Mouse (Mus musculus) forebrain, embryonic 11.5 days (tissue): ENCODE results near the gene Hemgn. TPM values are rescaled to one million over a fixed set of nuclear protein-coding genes. Genes with fewer than 3 reads are reported as not detected.

Experiments used
- ATAC-seq: fragments of 200-750 bp; cut with Nextera tagmentation; replicated peaks from 2 replicates; pipeline ENCODE4 v1.8.0; 2017; ENCODE audit warnings: moderate TSS enrichment; ENCODE audit not compliant: low FRiP score
- DNase-seq: peaks from one replicate; pipeline ENCODE4 v3.0.0-alpha.2; 2017; ENCODE audit warnings: low spot score
- H3K27ac ChIP-seq: fragments of 300-500 bp; sonication (generic); 2 replicates; pipeline ENCODE4 v1.5.1; 2014; ENCODE audit warnings: low read depth, low read length
- H3K27me3 ChIP-seq: fragments of 300-500 bp; sonication (generic); 2 replicates; pipeline ENCODE4 v1.6.1; 2014; ENCODE audit warnings: mild to moderate bottlenecking, low read length, mixed read lengths; ENCODE audit not compliant: control insufficient read depth, insufficient read depth
- H3K36me3 ChIP-seq: fragments of 300-500 bp; sonication (generic); 2 replicates; pipeline ENCODE4 v1.6.1; 2014; ENCODE audit warnings: mild to moderate bottlenecking, low read length, moderate library complexity, mixed read lengths; ENCODE audit not compliant: control insufficient read depth, insufficient read depth
- H3K4me1 ChIP-seq: fragments of 300-500 bp; sonication (generic); replicated peaks from 2 replicates; pipeline ENCODE4 v1.6.1; 2014; ENCODE audit warnings: low read length, mixed read lengths; ENCODE audit not compliant: control insufficient read depth, insufficient read depth
- H3K4me2 ChIP-seq: fragments of 300-500 bp; sonication (generic); 2 replicates; pipeline ENCODE4 v1.6.1; 2014; ENCODE audit warnings: low read depth, mild to moderate bottlenecking, low read length, moderate library complexity, mixed read lengths; ENCODE audit not compliant: severe bottlenecking
- H3K4me3 ChIP-seq: fragments of 300-500 bp; sonication (generic); 2 replicates; pipeline ENCODE4 v1.5.1; 2014; ENCODE audit warnings: low read depth, low read length
- H3K9ac ChIP-seq: fragments of 300-500 bp; sonication (generic); 2 replicates; pipeline ENCODE4 v1.6.1; 2014; ENCODE audit warnings: low read length
- H3K9me3 ChIP-seq: fragments of 300-500 bp; sonication (generic); 2 replicates; pipeline ENCODE4 v1.6.1; 2016; ENCODE audit warnings: low read length, mixed read lengths; ENCODE audit not compliant: control insufficient read depth
- WGBS: fragments of 180-500 bp; shearing (Covaris S2); extraction: QIAGEN DNeasy Blood & Tissue Kit; methylation state at CpG from one replicate; pipeline ENCODE4 v1.1.7; 2014; 5-methylcytosine and 5-hydroxymethylcytosine counted together
- polyA plus RNA-seq: library from polyadenylated mRNA; unstranded; fragments of >200 nt; fragmentation: Nextera tagmentation; extraction: Ambion mirVana; gene quantifications from 2 replicates; pipeline ENCODE4 v1.2.1, GENCODE M21; 2014

The Hemgn gene
- polyA plus RNA-seq, 1 experiment from 2014 or later, result 21.0 TPM

DNA sequence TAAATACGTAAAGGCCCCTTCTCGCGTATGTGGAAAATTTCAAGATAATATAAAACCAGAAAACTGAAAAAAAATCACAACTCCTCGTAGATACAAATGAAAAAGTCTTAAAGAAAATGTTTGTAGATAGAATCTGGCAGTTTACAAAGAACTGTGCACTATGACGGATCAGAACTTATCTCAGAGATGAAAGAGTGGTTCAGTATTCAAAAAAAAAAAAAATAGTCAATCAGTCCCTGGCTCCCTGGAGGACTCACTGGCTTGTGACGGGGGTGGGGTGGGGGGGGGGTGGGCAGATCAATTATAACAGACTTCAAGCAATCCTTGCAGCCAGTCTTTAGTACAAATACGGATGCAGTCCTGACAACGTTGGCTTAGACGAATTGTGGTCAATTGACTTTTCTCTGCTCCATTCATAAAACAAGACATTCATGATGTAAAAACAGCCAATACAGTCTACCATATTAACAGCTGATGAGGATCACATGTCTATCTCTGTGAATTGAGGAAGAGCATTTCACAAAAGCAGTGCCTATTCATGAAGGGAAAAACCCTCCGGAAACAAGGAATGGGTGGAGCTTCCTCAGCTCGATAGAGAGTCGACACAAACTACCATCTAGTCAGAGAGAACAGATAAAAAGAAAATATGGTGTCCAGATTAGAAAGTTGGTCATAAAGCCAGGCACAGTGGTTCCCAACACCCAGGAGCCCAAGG lies 53.6 kb downstream of the Hemgn start:
- DNase-seq (peak; percentile 22), ATAC-seq (no peak)
- WGBS, result 80% methylated on average over 12 of the region's 12 CpGs

DNA sequence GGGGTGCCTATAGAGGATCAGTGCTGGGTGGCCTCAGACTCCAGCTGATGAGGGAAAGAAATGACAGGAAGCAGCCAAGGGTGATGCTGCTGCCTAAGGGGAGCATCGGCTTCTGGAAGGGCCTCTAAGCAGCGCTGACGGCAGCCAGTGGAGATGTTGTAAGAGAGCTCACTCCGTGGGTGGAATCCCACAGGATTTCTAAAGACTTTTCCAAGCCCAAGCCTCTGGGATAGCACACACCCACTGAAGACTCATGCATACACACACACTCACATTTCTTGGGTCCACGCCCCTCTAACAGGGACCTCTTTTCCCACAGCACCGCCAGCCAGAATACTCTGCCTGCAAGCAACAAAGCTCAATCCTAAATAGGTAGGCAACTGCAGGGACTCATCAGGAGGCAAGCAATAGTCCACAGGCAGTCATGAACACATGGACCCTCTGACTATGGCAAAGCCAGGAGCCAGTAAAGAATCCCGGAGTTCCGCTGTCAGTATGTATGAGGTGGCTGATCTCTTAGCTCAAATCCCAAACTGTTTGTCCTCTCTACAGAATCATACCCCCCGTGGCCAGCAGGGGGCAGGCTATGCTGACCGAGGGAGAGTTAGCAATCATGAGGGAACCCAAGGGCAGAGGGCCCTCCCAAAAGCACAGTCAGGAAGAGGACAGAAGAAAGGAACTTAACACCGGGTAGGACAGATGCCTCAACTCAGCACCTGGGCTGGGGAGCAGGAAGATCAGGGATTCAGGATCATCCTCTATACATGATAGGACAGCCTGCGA lies 56.8 kb downstream of the Hemgn start:
- ATAC-seq (no peak), DNase-seq (peak; percentile 88)
- Histone ChIP-seq H3K4me2 (no peak overlapping the region), H3K4me1 (peaks cover 4% of the 10 kb centered on the region; the same call in 1 of the 2 replicates), H3K9me3 (no peaks in the 10 kb centered on the region), H3K9ac (no peak overlapping the region), H3K27me3 (peaks cover 13% of the 10 kb centered on the region; the same call in 1 of the 2 replicates), H3K4me3 (no peak overlapping the region), H3K27ac (no peak overlapping the region), H3K36me3 (no peaks in the 10 kb centered on the region)
- WGBS, result 47% methylated on average over 12 of the region's 12 CpGs

More for the DNA sequence above, 53.6 kb downstream of the Hemgn start:
- Histone ChIP-seq H3K4me1 (no peaks in the 10 kb centered on the region), H3K27ac (no peak overlapping the region), H3K4me2 (no peak overlapping the region), H3K9ac (no peak overlapping the region), H3K9me3 (no peaks in the 10 kb centered on the region), H3K36me3 (no peaks in the 10 kb centered on the region), H3K4me3 (no peak overlapping the region), H3K27me3 (peaks cover 3% of the 10 kb centered on the region; the same call in 1 of the 2 replicates)

DNA sequence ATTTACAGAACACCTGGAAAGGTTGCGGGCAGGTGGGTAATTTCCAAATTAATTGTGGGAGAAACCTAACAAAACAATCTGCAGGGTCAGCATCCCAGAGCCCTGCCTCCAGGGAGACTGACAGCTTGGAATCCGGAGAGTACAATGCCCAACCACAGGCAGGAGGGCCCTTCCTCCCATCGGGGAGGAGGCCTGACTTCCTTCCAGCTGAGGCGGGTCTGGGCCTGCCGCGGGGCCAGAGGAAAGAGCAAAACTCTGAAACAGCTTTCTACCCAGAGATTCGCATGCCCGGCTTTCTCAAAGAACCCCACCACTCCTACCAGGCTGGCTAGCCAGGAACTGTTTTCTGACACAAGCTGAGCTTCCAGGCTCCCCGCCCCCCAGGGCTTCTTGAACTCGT lies 60.3 kb downstream of the Hemgn start:
- WGBS, result 8% methylated on average over 10 of the region's 10 CpGs
- Histone ChIP-seq H3K9ac (no peak overlapping the region), H3K27me3 (peaks cover 42% of the 10 kb centered on the region), H3K4me3 (no peak overlapping the region), H3K4me1 (peaks cover 4% of the 10 kb centered on the region; the same call in 1 of the 2 replicates), H3K9me3 (no peaks in the 10 kb centered on the region), H3K36me3 (no peaks in the 10 kb centered on the region), H3K4me2 (no peak overlapping the region), H3K27ac (no peak overlapping the region)
- ATAC-seq, result no peak
- no peak for DNase-seq

DNA sequence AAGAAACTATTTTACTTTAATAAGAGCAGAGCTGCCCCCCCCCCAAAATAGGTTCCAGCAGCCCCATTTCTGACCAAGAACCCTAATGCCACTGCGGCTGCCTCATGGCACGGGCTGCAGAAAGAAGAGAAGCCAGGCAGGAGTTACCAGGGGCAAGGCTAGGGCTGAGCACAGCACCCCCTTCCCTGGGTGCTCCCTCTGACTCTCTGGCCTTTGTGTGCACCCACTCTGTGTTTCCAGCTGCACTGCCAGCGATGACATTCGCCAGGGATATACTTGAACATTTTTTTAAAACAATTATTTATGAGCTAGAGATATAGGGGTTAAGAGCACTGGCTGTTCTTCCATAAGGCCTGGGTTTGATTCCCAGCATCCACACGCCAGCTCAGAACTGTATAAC lies 63.8 kb downstream of the Hemgn start:
- no peaks in the 10 kb centered on the region for H3K36me3 ChIP-seq

DNA sequence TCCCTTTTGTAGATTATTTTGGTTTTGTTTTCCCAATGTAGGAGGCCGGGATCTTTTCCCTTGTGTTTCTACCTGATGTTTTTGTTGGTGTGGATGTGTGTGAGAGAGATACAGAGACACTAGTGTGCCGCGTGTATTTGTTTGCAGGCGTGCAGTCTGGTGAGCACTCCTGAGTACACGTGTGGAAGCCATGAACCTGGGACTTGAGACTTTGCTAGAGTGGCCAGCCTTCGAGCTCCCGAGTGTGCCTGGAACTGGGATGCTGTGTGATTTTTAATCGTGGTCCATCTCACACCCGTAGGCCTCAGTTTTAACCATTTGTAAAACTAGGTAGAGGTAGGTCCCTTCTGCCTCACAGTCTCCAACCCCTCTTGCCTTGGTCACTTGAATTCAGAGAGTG lies 64.4 kb downstream of the Hemgn start:
- no peaks in the 10 kb centered on the region for H3K9me3 ChIP-seq
- H3K9ac ChIP-seq, result no peak overlapping the region
- no peak for ATAC-seq
- peaks cover 76% of the 10 kb centered on the region for H3K27me3 ChIP-seq
- peak; percentile 51 for DNase-seq
- 17% methylated on average over 9 of the region's 9 CpGs for WGBS
- no peaks in the 10 kb centered on the region for H3K36me3 ChIP-seq
- H3K27ac ChIP-seq, result no peak overlapping the region
- H3K4me2 ChIP-seq, result no peak overlapping the region
- no peak overlapping the region for H3K4me3 ChIP-seq
- H3K4me1 ChIP-seq, result peaks cover 6% of the 10 kb centered on the region; the same call in 1 of the 2 replicates

More for the DNA sequence above, 63.8 kb downstream of the Hemgn start:
- ATAC-seq (no peak), DNase-seq (peak; percentile 43)
- WGBS, result 45% methylated on average over 5 of the region's 5 CpGs
- H3K4me3 ChIP-seq, result no peak overlapping the region
- peaks cover 71% of the 10 kb centered on the region for H3K27me3 ChIP-seq
- H3K4me2 ChIP-seq, result no peak overlapping the region
- H3K27ac ChIP-seq, result no peak overlapping the region
- no peak overlapping the region for H3K9ac ChIP-seq
- H3K9me3 ChIP-seq, result no peaks in the 10 kb centered on the region
- H3K4me1 ChIP-seq, result peaks cover 6% of the 10 kb centered on the region; the same call in 1 of the 2 replicates

DNA sequence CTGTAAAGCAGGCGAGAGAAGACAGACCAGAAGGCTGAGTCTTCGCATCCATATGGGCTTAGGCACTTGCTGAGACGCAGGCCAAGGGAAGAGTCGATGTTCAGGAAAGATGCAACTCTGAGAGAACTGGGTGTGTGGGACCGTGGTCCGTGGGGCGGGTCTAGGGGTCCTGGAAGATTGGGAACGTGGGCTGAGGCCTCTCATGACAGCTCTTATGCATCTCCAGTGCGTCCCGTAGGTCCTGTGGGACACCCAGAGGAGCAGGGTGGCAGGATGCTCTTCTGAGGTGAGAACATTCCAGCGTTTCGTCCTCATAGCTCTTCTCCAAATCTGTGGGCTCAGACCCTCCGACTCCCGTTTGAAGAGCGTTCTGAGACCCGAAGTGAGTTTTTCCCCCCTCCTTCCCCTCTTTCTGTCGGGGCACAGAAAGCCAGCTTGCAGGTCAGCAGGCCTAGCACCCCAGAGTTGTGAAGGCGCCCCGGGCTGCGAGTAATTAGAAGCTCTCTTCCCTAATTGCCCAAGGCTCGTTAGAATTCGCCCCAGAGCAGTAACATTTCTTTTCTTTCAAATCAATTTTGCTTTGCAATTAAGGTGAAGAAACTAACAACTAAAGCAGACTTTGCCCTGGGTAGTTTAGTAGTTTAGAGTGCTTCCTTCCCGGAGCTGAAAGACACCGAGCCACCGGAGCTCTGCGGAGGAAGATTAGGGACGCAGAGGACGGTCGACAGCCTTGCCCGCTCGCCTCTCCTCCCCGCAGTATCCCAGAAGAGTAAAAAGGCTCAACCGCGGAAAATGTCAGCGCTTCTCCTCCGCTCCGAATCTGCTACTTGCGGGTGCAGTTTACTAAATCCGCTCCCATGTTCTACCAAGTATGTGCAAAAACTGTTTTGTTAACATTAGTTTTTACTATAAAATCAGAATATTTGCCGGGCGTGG lies 65.5 kb downstream of the Hemgn start:
- Histone ChIP-seq H3K4me2 (no peak overlapping the region), H3K9me3 (no peaks in the 10 kb centered on the region), H3K4me3 (no peak overlapping the region), H3K27me3 (peaks cover 79% of the 10 kb centered on the region), H3K4me1 (0 out of 2 replicates have a peak, but pooled peaks cover 2% of the 10 kb centered on the region), H3K27ac (no peak overlapping the region), H3K36me3 (no peaks in the 10 kb centered on the region), H3K9ac (no peak overlapping the region)
- DNase-seq, result peak; percentile 55
- no peak for ATAC-seq
- 1% methylated on average over 41 of the region's 41 CpGs for WGBS

DNA sequence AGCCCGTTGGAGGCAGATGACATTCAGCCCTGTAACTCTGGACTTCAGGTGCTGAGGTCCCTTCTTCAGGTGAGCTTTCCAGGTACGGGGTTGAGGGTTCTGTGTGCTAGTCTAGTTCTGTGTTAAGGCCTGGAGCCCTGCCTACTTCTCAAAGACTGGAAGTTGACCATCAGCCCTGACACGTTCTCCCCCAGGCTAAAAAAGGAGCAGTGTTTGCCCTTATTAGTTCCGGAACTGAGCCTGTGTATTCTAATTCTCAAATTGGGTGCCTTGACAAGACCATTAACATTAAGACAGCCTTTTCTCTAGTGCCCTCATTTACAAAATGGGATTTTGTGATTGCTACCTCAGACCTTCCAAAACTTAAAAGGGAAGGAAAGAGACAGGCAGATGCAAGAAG lies 66.2 kb downstream of the Hemgn start:
- H3K4me1 ChIP-seq, result 0 out of 2 replicates have a peak, but pooled peaks cover 2% of the 10 kb centered on the region
- DNase-seq (peak; percentile 43), ATAC-seq (no peak)
- H3K4me2 ChIP-seq, result no peak overlapping the region
- no peaks in the 10 kb centered on the region for H3K36me3 ChIP-seq
- H3K4me3 ChIP-seq, result no peak overlapping the region
- no peak overlapping the region for H3K27ac ChIP-seq
- peaks cover 84% of the 10 kb centered on the region for H3K27me3 ChIP-seq
- H3K9ac ChIP-seq, result no peak overlapping the region
- WGBS, result 11% methylated on average over 4 of the region's 4 CpGs
- H3K9me3 ChIP-seq, result no peaks in the 10 kb centered on the region

DNA sequence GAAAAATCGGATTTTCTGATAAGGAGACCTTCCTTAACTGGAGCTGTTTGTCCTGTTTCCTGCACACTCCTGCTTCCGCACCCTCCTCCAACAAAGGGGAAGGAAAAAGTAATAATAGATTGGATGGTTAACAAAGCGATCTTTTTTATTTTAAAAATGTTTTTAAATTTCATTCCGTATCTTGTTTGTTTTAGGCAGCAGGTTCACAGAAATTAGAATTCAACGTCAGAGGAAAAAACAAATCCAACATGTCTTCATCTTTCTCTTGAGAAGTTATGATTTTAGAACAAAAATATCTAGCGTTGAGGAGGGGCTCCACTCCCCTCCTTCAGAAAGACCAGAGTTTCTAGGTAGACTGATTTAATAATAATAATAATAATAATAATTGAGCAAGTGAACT lies 67.1 kb downstream of the Hemgn start:
- Histone ChIP-seq H3K27ac (no peak overlapping the region), H3K36me3 (no peaks in the 10 kb centered on the region), H3K4me3 (no peak overlapping the region), H3K27me3 (peaks cover 94% of the 10 kb centered on the region), H3K4me1 (0 out of 2 replicates have a peak, but pooled peaks cover 2% of the 10 kb centered on the region), H3K4me2 (no peak overlapping the region), H3K9me3 (no peaks in the 10 kb centered on the region), H3K9ac (no peak overlapping the region)
- DNase-seq (peak; percentile 22), ATAC-seq (no peak)
- WGBS, result 23% methylated on average over 6 of the region's 6 CpGs
